Mouse (Mus musculus) urinary bladder, adult 18-20 months (tissue): ENCODE results near the gene Sgf29.

Experiments used
- DNase-seq, 2 experiments: peaks; one replicate each; pipeline ENCODE4 v3.0.0; 2022; ENCODE audit warnings: low spot score in 2 of 2, mixed read lengths in 2 of 2

The Sgf29 gene

DNA sequence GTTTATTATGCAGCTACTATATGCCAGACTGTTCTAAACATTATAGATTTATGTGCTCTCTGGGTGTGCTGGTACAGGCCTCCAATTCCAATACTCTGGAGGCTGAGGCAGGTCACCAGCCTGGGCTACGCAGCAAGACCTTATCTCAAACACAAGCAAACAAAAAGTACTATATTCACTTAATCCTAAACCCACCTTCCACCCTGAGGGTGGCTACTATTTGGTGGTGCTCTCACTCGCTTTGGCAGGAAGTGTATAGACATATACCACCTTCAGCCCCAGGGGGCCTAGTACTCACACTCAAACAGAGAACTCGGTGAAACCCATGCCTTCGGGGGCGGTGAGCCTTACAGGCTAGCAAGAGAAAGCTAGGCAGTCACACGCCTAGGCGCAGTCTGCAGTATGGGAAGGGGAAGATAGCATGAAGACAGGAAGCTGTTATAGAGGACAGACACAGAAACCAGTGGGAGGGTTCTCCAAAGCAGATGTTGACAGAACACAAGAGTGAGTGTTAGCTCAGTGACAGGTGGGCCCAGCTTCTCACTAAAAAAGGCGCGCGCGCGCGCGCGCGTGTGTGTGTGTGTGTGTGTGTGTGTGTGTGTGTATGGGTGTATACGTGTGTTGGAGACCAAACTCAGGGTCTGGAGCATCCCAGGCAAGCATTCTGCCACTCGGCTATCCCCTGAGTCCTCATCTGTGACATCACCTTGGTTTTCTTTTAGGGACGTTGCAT is 58.5 kb downstream of the Sgf29 start, which contains the start of gene Coro1a:
TSS of gene Coro1a (minus strand) at position 346 of the 733 bp plus-strand sequence.
- DNase-seq = no peak

DNA sequence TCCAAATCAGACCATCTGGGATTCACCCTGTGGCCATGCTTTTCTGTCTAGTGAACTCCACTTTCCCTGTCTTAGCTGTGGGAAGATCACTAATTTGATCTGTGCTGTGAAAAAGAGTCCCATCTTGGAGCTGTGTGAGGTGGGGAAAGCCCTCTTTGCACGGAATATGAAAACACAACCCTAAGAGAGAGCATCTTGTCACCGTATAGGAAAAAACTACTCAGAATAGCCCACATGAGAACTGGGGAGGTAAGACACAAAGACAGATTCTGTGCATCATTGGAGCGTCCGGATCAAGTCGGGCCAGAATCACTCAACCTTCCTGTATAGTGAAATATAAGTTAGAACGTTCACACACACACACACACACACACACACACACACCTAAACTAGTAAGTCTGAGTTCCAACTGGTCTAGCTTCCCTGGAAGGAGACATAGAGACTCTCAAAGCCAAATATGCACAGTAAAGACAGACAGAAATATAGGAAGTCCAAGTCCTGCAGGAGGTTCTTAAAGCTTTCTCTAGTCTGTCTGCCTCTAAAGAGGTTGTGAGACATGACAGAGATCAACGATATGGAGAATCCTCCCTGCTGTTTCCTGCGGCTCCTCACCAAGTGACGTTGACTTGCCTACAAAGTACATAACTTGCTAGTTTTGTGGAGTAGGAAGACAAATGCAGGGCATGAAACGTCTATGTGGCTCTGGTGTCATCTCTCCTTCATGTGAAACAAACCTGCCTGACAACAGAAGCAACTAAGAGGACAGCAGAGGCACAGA is 59.3 kb downstream of the Sgf29 start:
- no peak for DNase-seq

DNA sequence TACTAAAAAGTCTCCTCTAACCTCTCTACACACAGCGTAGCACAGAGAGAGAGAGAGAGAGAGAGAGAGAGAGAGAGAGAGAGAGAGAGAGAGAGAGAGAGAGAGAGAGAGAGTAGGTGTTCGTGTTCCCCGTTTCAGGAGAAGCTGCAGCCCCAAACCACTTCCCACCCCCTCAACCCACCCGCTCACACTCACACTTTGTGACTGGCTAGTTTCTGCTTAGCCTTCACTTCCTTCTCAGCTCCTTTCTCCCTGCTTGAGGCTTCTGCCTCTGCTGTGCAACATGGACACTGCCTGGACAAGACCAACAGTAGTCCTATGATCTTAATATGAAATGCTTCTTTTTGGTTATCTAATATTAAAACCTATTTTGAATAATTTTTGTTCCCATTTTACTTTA is 61.2 kb downstream of the Sgf29 start:
- no peak for DNase-seq

DNA sequence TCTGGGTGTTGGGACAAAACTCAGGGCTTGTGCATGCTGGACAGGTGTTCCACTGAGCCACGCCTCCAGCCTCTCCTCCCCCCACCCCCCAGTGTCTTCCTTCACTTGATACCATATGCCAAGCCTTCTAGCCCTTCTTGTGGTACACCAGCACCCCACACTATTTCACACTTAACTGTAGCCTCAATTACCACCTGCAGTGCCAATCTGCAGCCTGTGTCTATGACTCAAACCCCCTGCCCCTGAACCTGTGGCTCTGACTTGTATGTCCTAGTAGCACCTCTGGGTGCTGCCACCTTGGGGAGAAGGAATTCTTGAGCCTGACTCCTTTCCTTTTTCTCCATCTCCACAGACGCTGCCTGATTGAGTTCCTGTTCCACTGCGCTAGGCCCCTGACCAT is 62.8 kb downstream of the Sgf29 start:
- DNase-seq = no peak

DNA sequence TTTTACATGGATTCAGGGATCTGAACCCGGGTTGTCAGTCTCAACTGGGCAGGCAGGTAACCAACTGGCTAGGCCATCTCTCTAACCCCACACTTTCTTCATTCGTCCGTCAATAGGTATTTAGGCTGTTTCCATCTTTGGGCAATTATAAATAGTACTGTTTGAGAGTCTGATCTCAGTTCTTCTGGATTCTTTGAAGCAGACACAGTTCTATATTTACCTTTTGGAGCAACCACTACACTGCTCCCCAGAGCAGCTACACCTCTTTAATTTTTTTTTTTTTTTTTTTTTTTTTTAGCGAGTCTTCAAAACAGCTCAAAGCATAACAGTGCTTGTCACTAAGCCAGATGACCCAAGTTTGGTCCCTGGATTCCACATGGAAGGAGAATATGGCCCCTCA is 66.6 kb downstream of the Sgf29 start:
- no peak for DNase-seq

DNA sequence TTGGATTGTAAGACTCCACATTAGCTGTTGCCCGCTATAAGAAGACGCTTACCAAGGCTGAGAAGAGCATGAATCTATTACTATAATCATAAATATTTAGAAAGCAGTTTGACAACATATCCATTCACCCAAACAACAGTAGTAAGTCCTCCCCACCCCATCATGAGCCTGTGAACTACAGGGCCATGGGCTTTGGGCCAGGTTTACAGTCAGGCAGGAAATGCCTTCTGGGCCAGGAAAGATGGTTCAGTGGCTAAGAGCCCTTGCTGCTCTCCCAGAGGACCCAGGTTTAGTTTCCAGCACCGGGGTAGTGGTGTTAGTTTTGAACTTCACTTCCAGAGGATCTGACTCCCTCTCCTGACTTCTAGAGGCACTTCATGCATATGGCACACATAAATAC is 68.5 kb downstream of the Sgf29 start:
- no peak for DNase-seq

DNA sequence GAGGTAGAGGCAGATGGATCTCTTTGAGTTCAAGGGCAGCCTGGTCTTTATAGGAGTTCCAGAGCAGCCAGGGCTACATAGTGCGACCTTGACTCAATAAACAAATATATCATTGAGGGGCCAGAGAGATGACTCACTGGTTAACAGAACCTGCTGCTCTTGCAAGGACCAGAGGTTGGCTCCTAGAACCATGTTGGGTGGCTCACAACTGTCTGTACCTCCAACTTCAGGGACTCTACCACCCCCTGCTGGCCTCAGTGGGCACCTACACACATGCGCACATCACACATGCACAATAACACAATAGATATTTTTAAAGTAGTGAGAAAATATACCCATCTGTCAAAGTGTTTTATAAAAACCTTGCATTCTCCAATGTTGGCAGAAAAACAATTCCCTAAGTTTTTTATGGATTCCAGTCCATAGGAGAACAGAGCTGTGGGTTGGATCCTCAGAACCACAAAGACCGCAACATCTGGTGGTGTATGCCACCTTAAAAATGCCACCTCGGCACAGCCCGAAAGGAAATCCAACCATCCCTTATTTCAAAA is 69.8 kb downstream of the Sgf29 start:
- no peak for DNase-seq

DNA sequence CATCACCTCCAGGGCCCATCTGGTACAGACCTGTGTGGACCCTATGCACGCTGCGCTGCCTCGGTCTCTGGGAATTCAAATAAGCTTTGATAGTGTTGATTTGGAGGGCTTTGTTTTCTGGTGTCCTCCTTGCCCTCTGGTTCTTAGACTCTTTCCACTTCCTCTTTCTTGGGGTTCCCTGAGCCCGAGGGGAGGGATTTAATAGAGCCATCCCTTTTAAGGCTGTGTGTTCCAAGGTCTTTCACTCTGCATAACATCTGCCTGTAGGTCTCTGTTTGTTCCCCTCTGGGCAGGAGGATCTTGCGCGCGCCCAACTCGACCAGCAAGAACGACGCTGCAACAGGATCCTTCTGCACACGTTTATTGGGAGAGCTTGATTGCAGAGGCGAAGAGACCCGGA is 72.5 kb downstream of the Sgf29 start:
- DNase-seq = no peak
